Mouse (Mus musculus): ENCODE results near the gene Slc7a15. TPM values are rescaled to one million over a fixed set of nuclear protein-coding genes. Genes with fewer than 3 reads are reported as not detected.
A peak's percentile ranks its signal among the peaks of the same experiment; 100 is the strongest.

Gene Slc7a15
- polyA plus RNA-seq, 1 experiment from 2014 or later = not detected

DNA sequence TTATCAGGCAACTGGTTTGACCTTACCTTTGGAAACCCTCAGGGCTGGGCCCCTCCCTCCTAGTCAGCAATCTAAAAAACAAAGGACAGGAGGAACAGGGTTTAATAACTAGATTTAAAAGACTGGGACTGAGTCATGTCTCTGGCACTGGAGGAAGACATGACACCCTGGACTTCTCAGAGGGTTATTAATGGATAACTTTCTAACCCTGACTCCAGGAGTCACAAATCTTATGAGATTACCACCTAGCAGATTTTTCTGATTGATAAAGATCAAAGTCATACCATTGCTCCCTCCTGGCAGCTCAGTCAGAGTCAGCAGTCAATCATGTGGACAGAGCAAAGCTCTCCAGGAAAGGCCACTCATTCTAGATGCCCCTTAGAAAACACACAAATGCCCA is 43.4 kb downstream of the Slc7a15 start:
- Histone ChIP-seq H3K4me1 (replicated peaks) (no peaks in the 10 kb centered on the region), H3K36me3 (no peaks in the 10 kb centered on the region), H3K9ac (no peak overlapping the region), H3K9me3 (no peaks in the 10 kb centered on the region), H3K4me2 (no peak overlapping the region), H3K4me3 (no peak overlapping the region), H3K27me3 (no peaks in the 10 kb centered on the region), H3K27ac (replicated peaks) (no peak overlapping the region)
- ATAC-seq (ENCODE audit: low FRiP score, low read depth) = no peak

DNA sequence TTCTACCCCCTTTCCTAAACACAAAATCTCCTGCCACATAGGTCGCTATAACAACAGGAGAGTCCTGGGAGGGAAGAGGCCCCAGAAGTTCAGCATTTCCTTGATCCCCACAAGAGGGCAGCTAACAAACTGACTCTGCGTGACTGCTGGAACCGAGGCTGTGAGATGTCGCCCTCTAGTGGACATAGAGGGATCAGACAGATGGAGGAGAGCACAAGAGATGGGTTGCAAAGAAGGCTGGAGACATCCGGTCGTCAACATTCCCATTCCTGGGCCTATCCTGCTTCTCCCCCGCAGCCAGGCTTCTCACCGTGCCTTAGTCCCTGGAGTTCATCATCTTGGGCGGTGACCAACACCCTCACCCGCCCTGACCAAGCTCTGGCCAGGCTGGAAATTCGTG is 51.5 kb downstream of the Slc7a15 start:
- no peak overlapping the region for H3K9ac ChIP-seq
- ATAC-seq (ENCODE audit: low FRiP score, low read depth) = peak; percentile 63; the same call in 1 of the 2 replicates
- H3K36me3 ChIP-seq = no peaks in the 10 kb centered on the region
- H3K4me2 ChIP-seq = no peak overlapping the region
- no peak overlapping the region for H3K4me3 ChIP-seq
- no peak overlapping the region for H3K27ac ChIP-seq (replicated peaks)
- H3K27me3 ChIP-seq = no peaks in the 10 kb centered on the region
- H3K9me3 ChIP-seq = no peaks in the 10 kb centered on the region
- WGBS = 15% methylated on average over 11 of the region's 11 CpGs
- no peaks in the 10 kb centered on the region for H3K4me1 ChIP-seq (replicated peaks)

DNA sequence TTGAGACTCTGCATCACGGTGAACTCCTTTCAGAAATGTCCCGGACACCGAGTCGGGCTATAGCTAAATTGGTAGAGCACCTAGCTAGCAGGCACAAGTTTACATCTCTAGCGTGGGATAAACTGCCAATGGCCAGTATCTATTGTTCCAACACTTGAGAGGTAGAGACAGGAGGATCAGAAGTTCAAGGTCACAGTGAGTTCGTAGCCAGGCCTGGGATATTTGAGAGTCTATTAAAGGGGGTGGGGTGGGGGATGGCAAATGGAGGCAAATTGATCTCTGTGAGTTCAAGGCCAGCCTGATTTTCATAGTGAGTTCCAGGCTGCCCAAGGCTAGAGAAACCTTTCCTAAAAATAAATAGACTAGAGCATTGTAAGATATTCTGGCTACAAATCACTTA is 52.1 kb downstream of the Slc7a15 start:
- Histone ChIP-seq H3K27ac (replicated peaks) (no peak overlapping the region), H3K4me3 (no peak overlapping the region), H3K9ac (no peak overlapping the region), H3K4me2 (no peak overlapping the region), H3K27me3 (no peaks in the 10 kb centered on the region), H3K9me3 (no peaks in the 10 kb centered on the region), H3K4me1 (replicated peaks) (no peaks in the 10 kb centered on the region), H3K36me3 (no peaks in the 10 kb centered on the region)
- WGBS = 90% methylated on average over 6 of the region's 6 CpGs
- no peak for ATAC-seq (ENCODE audit: low FRiP score, low read depth)

DNA sequence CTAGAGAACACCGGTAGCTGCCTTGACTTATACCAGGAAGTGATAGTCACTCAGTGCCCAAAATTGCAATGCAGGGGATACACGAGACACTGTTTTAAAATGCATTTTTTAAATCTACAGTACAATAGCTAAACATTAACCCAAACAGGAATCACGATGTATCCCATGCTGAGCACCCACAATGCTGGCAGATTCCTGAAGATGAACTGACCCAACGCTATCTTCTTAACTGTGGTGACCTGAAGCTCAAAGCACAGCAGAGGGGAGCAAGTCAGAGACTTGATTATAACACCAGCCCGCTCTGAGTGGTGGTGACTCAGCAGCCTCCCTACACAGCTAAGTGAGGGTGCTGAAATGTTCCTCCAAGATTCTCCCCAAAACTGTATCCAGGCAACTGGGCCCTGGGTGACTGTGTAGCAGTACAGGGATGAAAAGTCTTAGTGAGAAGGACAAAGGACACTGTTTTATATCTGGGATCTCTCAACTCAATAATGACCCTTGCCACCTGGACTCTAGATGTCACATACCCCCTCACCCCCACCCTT is 53.7 kb downstream of the Slc7a15 start:
- no peak overlapping the region for H3K9ac ChIP-seq
- ATAC-seq (ENCODE audit: low FRiP score, low read depth) = no peak
- WGBS = 76% methylated on average over 5 of the region's 5 CpGs
- no peaks in the 10 kb centered on the region for H3K27me3 ChIP-seq
- no peak overlapping the region for H3K27ac ChIP-seq (replicated peaks)
- no peaks in the 10 kb centered on the region for H3K36me3 ChIP-seq
- H3K4me2 ChIP-seq = no peak overlapping the region
- H3K9me3 ChIP-seq = no peaks in the 10 kb centered on the region
- H3K4me3 ChIP-seq = no peak overlapping the region
- H3K4me1 ChIP-seq (replicated peaks) = no peaks in the 10 kb centered on the region

DNA sequence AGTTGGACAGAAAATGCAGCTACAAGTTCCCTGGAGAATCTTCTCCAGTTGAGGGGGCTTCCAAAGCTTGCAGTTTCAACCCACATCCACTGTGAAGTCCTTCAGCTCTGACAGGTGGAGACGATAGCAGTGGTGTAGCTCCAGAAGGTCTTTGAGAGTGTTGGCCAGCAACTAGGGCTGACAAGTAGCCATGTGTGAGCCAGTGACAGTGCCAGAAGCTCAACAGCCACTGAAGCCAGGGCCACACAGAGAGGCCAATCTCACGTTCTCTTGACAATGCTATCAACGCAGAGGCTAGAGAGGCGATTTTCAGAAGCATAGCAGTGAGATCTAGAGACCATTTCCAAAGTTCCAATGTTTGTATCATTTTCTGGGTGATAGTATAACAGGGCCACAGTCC is 56.5 kb downstream of the Slc7a15 start:
- 91% methylated on average over 4 of the region's 4 CpGs for WGBS
- Histone ChIP-seq H3K4me2 (no peak overlapping the region), H3K36me3 (no peaks in the 10 kb centered on the region), H3K4me3 (no peak overlapping the region), H3K4me1 (replicated peaks) (no peaks in the 10 kb centered on the region), H3K27ac (replicated peaks) (no peak overlapping the region), H3K27me3 (no peaks in the 10 kb centered on the region), H3K9ac (no peak overlapping the region), H3K9me3 (no peaks in the 10 kb centered on the region)
- no peak for ATAC-seq (ENCODE audit: low FRiP score, low read depth)

DNA sequence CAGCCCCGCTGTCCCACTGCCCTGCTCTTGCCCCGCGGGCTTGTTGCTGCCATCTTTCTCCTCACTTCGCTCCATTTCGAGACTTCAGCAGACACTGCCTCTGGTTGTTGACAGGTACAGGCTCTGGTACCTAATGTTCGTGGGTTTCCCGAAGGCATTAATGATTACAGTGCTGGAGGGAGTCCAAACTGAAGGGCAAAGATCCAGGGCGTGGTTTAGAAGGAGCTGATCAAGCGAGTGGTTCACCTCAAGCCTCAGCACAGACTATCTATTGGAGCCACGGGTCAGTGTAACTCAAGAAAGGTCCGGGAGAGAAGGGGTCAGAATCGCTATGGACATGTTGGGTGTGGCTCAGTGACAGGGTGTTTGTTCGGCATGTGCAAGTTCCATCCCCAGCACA is 59.4 kb downstream of the Slc7a15 start:
- H3K27ac ChIP-seq (replicated peaks) = no peak overlapping the region
- H3K4me1 ChIP-seq (replicated peaks) = no peaks in the 10 kb centered on the region
- no peak overlapping the region for H3K9ac ChIP-seq
- no peak overlapping the region for H3K4me3 ChIP-seq
- WGBS = 88% methylated on average over 13 of the region's 13 CpGs
- no peak overlapping the region for H3K4me2 ChIP-seq
- no peaks in the 10 kb centered on the region for H3K36me3 ChIP-seq
- no peaks in the 10 kb centered on the region for H3K27me3 ChIP-seq
- ATAC-seq (ENCODE audit: low FRiP score, low read depth) = no peak
- H3K9me3 ChIP-seq = no peaks in the 10 kb centered on the region

DNA sequence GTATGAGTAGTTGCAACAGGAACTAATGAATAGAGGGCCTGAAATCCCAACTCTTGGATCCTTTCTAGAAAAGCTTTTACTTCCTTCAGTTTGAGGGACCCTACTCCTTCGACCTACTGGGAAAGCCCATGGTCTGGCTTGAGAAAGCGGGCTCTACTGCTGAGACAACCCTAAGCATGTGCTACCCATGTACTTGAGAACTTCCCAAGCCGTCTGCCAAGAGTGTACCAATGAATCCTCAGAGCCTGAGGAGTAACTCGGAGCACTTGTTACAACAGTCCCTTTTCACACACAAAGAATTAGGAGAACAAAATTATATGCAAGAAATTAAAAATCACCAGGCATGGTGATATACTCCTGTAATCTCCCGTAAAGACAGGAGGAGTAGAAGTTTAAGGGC is 61.6 kb downstream of the Slc7a15 start:
- H3K9me3 ChIP-seq = no peaks in the 10 kb centered on the region
- no peaks in the 10 kb centered on the region for H3K36me3 ChIP-seq
- H3K27ac ChIP-seq (replicated peaks) = no peak overlapping the region
- no peaks in the 10 kb centered on the region for H3K27me3 ChIP-seq
- H3K4me1 ChIP-seq (replicated peaks) = no peaks in the 10 kb centered on the region
- ATAC-seq (ENCODE audit: low FRiP score, low read depth) = no peak
- H3K9ac ChIP-seq = no peak overlapping the region
- 84% methylated on average over 5 of the region's 5 CpGs for WGBS
- H3K4me3 ChIP-seq = no peak overlapping the region
- no peak overlapping the region for H3K4me2 ChIP-seq

DNA sequence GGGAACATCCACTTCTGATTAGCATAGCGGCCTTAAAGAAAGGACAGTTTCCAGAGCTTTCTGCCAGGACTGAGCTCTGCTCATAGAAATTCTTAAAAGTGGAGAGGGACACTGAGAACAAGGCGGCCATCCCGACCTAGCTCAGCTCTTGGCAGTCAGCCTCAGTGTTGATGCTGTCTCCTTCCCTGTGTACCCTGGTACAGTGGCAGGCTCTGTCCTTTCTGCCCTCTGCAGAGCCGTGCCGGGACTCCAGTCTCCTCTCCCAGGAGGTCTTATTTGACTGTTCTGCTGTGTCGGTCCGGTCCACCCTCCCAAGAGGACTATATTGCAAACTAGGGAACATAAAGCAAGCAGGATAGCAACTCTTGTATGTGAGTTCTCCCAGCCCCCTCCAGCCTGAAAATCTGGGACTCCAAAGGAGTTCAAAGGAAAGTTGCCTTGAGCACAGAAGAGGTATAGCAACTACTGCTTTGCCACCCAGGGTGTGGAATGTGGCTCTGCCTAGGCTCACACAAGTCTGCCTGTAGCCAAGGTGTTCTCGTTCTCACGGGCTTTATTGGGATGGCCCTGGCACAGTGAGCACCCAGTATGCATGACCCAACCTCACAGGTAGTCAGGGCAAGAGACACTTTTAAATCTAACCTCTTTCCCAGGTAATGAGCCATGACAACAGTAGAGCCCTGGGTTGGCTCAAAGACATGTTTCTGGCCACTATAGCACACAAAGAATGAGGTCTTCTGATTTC is 62.5 kb downstream of the Slc7a15 start:
- no peaks in the 10 kb centered on the region for H3K36me3 ChIP-seq
- H3K27me3 ChIP-seq = no peaks in the 10 kb centered on the region
- 75% methylated on average over 9 of the region's 9 CpGs for WGBS
- H3K9ac ChIP-seq = no peak overlapping the region
- H3K4me2 ChIP-seq = no peak overlapping the region
- ATAC-seq (ENCODE audit: low FRiP score, low read depth) = peak; percentile 61; the same call in 1 of the 2 replicates
- no peaks in the 10 kb centered on the region for H3K9me3 ChIP-seq
- H3K4me1 ChIP-seq (replicated peaks) = no peaks in the 10 kb centered on the region
- no peak overlapping the region for H3K4me3 ChIP-seq
- no peak overlapping the region for H3K27ac ChIP-seq (replicated peaks)

DNA sequence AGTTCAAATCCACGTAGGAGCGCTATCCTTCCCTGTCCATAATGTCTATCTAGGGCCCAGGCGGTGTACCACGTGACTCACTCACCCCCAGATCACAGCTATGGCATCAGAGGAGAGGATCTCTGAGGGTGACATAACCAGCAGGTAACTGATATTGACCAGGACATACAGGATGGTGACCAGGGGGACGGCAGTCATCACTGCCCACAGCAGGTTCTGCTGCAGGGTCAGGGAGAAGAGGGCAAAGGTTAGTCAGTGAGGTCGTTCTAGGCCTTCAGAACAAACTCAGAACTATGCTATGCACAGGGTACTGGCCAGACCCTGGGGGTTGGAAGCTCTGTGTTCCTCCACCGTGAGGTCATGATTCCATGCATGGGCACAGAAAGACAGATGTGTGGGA is 63.3 kb downstream of the Slc7a15 start:
- WGBS = 84% methylated on average over 7 of the region's 7 CpGs
- Histone ChIP-seq H3K36me3 (no peaks in the 10 kb centered on the region), H3K27me3 (no peaks in the 10 kb centered on the region), H3K4me1 (replicated peaks) (no peaks in the 10 kb centered on the region), H3K9ac (no peak overlapping the region), H3K4me3 (no peak overlapping the region), H3K27ac (replicated peaks) (no peak overlapping the region), H3K9me3 (no peaks in the 10 kb centered on the region), H3K4me2 (no peak overlapping the region)
- no peak for ATAC-seq (ENCODE audit: low FRiP score, low read depth)

DNA sequence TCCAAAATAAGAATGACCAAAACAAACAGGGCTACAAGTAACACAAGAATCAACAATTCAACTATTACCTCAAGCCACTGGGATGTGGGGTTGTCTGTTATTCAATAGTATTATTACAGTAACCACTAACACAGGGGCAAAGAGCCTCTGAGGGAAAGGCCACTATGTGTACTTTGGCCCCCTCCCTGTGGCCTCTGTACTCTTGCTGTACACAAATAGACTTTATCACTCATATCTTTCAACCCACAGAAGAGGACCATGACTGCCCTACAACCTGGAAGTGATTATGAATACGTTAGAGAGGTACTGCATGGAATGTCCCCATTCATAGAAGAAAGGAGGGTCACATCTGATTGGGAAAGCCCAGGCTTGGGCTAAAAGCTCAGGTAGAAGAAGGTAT is 64.0 kb downstream of the Slc7a15 start:
- no peak for ATAC-seq (ENCODE audit: low FRiP score, low read depth)
- H3K9ac ChIP-seq = no peak overlapping the region
- WGBS = 81% methylated on average over 1 of the region's 1 CpGs

DNA sequence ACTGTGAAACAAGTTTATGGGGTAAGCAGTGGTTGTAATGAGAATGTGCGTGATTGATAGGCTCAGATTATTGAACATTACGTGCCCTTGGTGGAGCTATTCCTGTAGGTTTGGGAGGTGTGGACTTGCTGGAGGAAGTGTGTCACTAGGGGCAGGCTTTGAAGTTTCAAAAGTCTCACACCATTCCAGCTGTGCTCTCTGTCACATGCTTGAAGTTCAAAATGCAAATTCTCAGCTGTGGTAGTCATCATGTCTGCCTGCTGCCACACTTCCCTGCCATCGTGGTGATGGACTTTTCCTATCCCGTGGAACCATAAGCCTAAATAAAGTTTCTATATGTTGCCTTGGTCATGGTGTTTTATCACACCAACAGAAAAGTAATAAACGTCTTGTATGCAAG is 71.1 kb downstream of the Slc7a15 start:
- Histone ChIP-seq H3K9me3 (no peaks in the 10 kb centered on the region), H3K9ac (no peak overlapping the region), H3K36me3 (no peaks in the 10 kb centered on the region), H3K4me3 (no peak overlapping the region), H3K27me3 (no peaks in the 10 kb centered on the region), H3K4me1 (replicated peaks) (no peaks in the 10 kb centered on the region), H3K4me2 (no peak overlapping the region), H3K27ac (replicated peaks) (no peak overlapping the region)
- ATAC-seq (ENCODE audit: low FRiP score, low read depth) = no peak
- WGBS = 86% methylated on average over 5 of the region's 5 CpGs

More for the DNA sequence above, 64.0 kb downstream of the Slc7a15 start:
- Histone ChIP-seq H3K4me1 (replicated peaks) (no peaks in the 10 kb centered on the region), H3K4me2 (no peak overlapping the region), H3K9me3 (no peaks in the 10 kb centered on the region), H3K4me3 (no peak overlapping the region), H3K36me3 (no peaks in the 10 kb centered on the region), H3K27ac (replicated peaks) (no peak overlapping the region), H3K27me3 (no peaks in the 10 kb centered on the region)

DNA sequence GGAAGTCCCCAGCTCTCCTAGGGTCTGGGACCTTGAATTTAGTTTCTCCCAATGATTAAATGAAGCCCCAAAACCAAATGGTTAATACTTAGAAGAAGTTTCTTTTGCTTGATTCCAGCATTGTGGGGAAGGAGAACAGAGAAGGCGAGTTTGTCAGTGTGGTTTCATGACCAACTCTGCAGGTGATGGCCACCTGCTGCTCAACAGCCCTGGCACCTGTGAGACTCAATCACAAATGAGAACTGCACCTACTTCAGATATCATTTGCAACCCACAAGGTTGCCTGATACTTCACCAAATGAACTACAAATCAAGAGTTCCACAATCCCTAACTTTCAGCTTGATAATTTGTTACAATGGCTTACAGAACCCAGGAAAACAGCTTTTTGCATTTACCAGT is 71.7 kb downstream of the Slc7a15 start:
- no peaks in the 10 kb centered on the region for H3K4me1 ChIP-seq (replicated peaks)
- H3K4me3 ChIP-seq = no peak overlapping the region
- WGBS = 72% methylated on average over 1 of the region's 1 CpGs
- no peak for ATAC-seq (ENCODE audit: low FRiP score, low read depth)
- no peaks in the 10 kb centered on the region for H3K9me3 ChIP-seq
- H3K27ac ChIP-seq (replicated peaks) = no peak overlapping the region
- H3K27me3 ChIP-seq = no peaks in the 10 kb centered on the region
- no peak overlapping the region for H3K4me2 ChIP-seq
- no peaks in the 10 kb centered on the region for H3K36me3 ChIP-seq
- no peak overlapping the region for H3K9ac ChIP-seq

DNA sequence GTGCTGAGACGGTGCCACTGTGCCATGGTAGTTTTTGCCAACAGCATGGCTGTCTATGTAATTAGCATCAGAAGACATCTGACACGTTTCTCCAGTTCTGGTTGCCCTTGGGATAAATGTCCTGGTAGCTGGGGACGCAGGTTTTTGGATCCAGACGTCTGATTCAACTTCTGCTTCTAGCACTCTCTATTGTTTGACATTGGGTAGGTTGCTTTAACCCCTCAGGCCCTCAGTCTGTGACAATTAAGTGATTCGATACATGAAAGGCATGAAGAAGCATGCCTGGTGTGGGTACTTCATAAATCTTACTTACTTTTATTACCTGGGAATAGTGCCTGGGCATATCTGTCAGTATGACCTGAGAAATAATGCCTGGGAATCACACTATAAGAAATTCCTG is 74.8 kb downstream of the Slc7a15 start:
- Histone ChIP-seq H3K36me3 (no peaks in the 10 kb centered on the region), H3K4me2 (no peak overlapping the region), H3K4me1 (replicated peaks) (no peaks in the 10 kb centered on the region), H3K4me3 (no peak overlapping the region), H3K27ac (replicated peaks) (no peak overlapping the region), H3K27me3 (no peaks in the 10 kb centered on the region), H3K9ac (no peak overlapping the region), H3K9me3 (no peaks in the 10 kb centered on the region)
- ATAC-seq (ENCODE audit: low FRiP score, low read depth) = no peak
- WGBS = 63% methylated on average over 5 of the region's 5 CpGs
